Mouse (Mus musculus): ENCODE results near the gene BC028528.
A peak's percentile ranks its signal among the peaks of the same experiment; 100 is the strongest.
"Not testable (repeated sequence)": the region's sequence is repeated elsewhere in the genome, so short reads cannot be mapped to it uniquely, and the experiment has no call there.

The BC028528 gene

DNA sequence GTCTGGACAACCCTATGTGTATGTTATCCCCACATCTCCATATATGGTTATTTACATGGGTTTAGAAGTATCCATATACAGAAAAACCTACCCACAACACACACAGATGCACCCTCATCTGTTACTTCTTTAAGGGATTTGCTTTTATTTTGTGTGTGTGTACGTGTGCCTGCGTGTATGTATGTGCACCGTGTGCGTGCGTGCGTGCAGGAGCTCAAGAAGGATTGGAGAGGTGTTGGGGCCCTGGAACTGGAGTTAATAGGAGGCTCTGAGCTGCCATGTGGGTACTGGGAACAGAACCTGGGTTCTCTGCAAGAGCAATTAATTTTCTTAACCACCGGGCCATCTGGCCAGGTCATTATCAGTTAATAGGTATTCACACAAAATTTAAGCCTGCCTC, 19.8 kb downstream of the BC028528 start:
- DNase-seq (ENCODE audit: low spot score), result no peak

DNA sequence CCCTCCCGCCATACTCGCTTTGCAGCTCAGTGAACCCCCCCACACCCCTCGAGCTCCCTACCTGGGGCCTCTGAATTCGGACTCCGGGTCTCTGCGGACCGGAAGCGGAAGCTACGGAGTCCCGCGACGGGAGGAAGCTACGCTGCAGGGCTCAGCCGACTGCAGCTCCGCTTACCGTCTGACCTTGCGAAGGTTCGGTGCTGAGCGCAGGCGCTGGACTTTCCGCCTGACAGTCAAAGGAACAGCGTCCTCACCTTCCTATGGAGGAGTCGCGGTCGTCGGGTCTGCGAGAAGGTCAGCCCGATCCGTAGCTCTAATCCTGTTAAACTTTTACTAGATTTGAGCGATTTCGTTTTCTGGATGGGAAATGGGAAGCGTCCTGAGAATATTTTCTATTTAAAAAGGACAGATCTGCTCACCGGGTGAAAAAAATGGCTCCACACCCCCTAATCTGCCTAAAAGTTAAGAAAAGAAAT, 20.4 kb downstream of the BC028528 start, which contains the start of gene Mrps21:
Mrps21 (minus strand) TSS at position 128 of the 476 bp plus-strand sequence.
- DNase-seq (ENCODE audit: low spot score), result peak; percentile 81

DNA sequence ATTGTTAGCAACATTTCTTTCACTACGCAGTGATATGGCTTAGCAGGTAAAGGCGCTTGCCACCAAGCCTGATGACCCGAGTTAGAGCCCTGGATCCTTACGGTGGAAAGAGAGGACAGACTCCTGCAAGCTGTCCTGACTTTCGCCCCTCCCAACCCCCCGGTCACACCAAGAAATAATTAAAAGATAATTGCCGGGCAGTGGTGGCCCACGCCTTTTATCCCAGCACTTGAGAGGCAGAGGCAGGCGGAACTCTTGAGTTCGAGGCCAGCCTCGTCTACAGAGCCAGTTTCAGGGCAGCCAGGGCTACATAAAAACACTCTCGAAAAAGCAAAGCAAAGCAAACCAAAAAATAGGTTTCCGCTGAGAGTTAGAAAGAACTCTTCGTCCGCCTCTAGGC, 20.8 kb downstream of the BC028528 start:
- no peak for DNase-seq (ENCODE audit: low spot score)

DNA sequence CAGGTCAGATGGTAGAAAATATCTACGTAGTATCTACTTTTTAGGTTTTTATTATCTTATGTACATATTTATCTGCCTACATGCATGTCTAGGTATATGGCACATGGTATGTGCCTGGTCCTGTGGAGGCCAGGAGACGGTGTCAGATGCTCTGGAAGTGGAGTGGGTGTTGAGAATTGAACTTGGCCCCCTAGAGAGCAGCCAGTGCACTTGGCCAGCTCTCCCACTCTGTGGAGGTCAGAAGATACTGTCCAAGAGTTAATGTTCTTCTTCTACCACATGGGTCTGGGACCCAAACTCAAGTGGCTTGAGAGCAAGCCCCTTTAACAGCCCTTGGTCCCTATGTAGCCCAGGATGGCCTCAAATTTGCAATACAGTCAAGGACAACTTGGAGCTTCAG, 24.4 kb downstream of the BC028528 start:
- no peak for DNase-seq (ENCODE audit: low spot score)

DNA sequence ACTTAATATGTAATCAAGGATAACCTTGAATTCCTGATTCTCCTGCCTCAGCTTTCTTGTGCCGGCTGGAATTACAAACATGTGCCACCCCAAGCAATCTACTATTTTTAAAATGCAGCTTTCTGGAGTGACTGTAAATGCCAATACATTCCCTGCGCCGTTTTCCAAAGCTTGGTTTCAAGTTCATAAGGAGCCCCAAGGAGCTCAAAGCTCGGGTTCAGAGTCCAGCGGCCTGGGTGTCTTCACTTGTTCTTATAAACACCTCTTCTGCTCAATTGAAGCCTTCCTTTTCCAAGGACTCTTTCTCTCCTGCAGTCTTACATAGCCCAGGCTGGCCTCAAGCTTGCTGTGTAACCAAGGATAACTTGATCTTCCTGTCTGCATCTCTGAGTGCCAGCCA, 25.7 kb downstream of the BC028528 start:
- no peak for DNase-seq (ENCODE audit: low spot score)

DNA sequence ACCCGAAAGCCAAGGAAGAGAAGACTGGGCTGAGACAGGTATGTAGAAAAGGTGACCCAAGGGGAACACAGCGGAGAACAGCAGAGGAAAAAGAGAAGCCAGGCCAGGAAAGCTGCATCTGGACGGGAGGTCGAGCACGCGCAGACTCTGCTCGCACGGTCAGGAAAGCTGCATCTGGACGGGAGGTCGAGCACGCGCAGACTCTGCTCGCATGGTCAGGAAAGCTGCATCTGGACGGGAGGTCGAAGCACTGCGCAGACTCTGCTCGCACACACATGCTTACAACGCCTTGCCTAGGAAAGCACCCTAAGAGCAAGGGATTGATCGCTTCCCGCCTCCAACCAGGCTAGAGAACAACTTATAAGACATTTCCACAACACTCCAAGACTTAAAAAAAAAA, 26.2 kb downstream of the BC028528 start:
- no peak for DNase-seq (ENCODE audit: low spot score)

DNA sequence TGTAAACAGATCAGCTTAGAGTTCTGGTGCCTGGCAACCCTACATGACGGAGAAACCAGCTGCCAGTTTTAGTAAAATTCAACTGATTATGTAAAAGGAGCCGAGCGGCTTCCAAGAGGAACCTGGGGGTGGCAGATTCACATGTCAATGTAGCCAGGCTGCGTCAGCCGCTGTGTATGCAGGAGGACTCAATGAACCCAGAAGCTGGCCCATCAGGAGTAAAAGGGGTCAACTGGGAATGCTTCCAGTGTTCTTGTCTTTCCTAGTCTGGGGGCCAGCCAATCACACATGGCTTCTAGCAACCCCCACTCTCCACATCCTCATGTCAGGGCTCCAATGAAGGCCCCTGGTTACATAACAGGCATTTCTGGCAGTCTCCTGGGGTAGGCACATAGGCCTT, 26.8 kb downstream of the BC028528 start:
- no peak for DNase-seq (ENCODE audit: low spot score)

DNA sequence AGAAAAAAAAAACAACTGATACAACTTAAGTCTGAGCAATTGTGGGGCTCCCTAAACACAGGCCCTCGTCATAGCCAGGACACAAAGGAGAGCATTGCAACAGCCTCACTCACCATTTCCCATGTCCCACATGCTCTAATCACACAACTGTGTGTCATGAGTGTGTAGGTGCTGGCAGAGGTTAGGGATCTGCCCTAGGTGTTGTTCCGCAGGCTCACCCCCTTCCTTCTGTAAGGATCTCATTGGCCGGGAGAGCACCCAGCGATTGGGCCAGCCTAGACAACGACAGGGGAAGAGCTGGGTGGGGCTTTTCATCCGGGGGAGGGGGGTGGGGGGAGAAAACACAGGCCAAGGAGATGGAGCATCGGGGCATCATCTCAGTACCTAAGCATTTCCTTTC, 28.2 kb downstream of the BC028528 start:
- no peak for DNase-seq (ENCODE audit: low spot score)

DNA sequence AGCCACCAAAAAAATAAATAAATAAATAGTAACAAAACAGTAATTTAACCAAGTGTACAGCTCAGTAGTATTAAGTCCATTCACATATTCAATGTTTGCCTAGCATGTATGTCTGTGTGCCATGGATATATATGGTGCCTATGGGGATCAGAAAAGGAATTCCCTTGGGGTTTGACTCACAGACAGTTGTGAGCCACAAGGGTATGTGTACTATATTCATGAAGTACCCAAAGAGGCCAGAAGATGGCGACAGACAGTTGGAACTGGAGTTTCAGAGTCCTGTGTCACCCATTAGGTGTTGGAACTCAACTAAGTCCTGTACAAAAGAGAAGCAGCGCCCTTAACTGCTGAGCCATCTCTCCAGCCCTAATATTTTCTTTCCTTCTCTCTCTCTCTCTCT, 30.0 kb downstream of the BC028528 start:
- peak; percentile 80 for DNase-seq (ENCODE audit: low spot score)

DNA sequence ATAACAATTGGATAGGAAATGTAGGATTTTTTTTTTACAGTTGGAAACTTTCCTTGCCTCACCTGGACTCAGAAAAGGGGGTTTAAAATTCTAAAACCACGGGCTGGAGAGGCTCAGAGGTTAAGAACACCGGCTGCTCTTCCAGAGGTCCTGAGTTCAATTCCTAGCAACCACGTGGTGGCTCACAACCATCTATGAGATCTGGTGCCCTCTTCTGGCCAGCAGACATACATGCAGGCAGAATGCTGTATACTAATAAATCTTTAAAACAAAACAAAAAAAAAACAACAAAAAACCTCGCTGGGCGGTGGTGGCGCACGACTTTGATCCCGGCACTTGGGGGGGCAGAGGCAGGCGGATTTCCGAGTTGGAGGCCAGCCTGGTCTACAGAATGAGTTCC, 30.6 kb downstream of the BC028528 start:
- DNase-seq (ENCODE audit: low spot score), result peak; percentile 39

DNA sequence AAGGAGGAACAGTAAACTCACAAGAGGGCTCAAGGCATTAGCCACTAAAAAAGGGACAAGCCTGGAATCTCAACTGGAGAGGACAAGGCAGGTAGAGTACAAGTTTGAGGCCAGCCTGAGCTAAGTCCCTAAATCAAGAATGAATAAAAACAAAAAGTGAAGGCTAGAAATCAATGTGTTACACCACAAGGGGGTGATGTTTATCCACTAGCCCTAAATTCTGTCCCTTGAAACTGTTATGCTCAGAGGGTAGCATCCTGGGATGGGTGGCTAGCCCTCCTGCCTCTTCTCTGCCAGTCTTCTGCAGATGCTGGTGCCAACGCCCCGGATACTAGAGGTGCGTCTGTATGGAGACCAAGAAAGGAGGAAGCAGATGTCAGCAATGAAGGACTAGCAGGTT, 31.5 kb downstream of the BC028528 start:
- DNase-seq (ENCODE audit: low spot score), result peak; percentile 17

DNA sequence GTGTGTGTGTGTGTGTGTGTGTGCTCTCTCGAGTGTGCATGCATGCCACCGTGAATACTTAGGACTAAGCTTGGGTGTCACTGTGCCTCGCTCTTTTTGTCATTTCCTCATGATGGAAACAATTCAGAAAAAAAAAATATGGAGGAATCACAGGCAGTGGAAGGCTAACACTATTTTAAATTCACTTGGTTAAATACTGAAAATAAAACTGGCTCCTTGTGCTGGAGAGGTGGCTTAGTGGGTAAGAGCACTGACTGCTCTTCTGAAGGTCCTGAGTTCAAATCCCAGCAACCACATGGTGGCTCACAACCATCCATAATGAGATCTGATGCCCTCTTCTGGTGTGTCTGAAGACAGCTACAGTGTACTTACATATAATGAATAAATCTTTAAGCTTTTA, 33.5 kb downstream of the BC028528 start:
- DNase-seq (ENCODE audit: low spot score), result not testable (repeated sequence)

DNA sequence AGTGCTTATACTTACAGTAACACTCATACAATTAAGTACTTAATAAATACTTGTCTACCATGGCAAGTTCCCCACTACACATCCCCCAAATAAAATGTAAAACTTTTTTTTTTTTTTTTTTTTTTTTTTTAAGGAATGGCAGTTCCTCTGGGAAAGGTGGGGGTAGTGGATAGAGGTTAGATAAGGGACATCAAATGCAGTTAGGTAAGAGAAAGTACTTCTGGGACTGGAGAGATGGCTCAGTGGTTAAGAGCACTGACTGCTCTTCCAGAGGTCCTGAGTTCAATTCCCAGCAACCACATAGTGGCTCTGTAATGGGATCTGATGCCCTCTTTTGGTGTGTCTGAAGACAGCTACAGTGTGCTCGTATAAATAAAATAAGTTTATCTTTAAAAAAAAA, 34.8 kb downstream of the BC028528 start:
- not testable (repeated sequence) for DNase-seq (ENCODE audit: low spot score)

DNA sequence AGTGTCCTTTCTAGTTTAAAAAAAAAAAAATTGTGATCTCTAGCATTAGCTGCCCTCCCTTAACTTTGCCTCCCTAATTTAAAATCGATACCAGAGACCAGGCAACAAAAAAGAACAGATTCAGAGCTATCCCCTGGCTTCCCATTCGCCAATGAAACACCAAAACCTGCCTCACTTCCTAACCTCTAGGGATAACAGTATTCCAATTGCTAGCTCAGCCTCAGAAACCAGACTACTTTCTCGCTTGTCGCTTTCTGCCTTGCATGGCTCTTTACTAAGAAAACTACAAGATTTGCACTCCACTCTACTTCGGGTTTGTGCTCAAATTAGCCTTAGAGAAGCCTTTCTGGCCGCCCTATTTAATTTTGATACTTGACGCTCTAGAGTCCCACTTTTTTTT, 35.7 kb downstream of the BC028528 start:
- DNase-seq (ENCODE audit: low spot score), result no peak

DNA sequence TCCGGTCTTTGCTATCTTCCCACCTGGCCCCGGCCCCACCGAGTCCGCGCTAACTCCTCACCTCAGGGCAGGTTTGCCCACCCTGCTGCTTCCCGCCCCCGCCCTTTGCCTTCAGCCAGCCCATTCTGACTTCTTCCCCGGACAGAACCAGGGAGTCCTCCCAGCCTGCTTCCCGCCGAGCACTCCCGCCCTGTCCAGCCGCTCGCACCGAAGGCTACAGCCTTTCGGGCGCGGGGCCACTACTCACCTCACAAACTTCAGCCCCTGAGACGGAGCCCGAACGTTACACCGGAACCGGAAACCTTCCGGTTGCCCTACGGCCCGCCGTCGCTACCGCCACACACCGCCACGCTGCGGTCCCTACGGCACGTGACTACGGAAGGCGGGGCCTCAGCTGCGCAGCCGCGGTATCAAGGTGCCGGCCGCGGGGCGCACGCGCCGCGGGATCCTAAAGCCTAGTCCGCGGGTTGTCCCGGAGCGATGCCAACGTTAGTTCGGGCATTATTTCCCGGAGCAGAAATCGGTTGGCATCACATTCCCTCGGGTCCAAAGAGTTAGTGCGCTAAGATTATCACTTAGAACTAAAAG, 36.2 kb downstream of the BC028528 start, which contains the start of gene Prpf3:
Prpf3 (minus strand) TSS at position 384 of the 588 bp plus-strand sequence.
- peak; percentile 93 for DNase-seq (ENCODE audit: low spot score)

DNA sequence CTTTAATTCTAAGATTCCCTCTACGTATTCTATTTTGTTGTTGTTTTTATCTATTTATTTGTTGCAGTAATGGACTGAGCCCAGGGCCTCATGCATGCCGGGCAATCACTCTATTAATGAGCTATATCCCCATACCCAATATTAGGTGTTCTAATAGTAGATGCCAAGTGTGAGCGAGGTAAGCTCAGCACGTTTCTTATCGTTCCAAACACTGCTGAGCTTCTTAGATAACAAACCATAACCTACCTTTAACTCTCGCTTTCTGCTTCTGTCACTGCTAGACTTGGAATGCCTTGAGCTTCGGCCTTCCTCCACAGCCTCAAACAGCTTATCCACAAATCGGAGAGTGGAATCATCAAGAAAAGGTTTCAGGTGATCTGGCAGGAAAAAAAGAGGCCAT, 40.5 kb downstream of the BC028528 start:
- no peak for DNase-seq (ENCODE audit: low spot score)

DNA sequence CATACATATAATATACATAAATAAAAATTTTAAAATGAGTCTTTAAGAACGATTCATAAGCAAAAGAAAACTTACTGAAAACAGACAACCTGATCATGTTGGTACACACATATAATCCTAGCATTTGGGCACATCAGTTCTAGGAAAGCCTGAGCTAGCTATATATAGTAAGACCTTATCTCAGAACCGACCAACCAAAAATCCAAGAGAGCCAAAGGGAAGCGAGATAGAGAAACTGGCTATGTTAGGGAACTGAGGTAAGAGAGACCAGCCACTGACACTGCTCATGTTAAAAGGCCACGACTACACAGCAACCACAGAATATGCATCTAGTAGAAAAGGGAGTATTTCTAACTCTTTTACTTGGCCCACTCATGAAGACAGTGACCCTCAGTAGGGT, 41.2 kb downstream of the BC028528 start:
- no peak for DNase-seq (ENCODE audit: low spot score)

DNA sequence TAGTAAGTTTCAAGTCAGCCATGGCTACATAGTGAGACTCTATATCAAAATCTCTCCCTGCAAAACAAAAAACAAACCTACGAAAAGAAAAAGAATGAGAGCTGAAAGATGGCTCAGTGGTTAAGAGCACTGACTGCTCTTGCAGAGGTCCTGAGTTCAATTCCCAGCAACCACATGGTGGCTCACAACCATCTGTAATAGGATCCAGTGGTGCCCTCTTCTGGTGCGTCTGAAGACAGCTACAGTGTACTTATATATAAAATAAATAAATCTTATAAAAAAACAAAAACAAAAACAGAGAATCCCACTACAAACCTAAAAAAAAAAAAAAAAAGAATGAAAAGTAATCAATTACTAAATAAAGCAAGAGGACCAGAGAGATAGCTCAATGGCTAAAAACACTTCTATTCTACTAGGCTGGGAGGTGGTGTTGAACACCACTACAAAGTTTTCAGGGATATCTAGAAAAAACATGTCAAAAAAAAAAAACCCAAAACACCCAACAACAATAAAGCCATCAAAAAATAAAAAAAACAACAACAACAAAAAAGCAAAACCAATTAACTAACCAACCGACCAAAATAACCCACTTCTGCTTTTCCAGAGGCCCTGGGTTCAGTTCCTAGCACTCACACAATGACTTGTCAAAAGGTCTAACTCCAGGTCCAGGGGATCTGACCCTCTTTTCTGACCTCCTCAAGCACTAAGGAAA, 49.1 kb downstream of the BC028528 start:
- DNase-seq (ENCODE audit: low spot score), result peak; percentile 21

DNA sequence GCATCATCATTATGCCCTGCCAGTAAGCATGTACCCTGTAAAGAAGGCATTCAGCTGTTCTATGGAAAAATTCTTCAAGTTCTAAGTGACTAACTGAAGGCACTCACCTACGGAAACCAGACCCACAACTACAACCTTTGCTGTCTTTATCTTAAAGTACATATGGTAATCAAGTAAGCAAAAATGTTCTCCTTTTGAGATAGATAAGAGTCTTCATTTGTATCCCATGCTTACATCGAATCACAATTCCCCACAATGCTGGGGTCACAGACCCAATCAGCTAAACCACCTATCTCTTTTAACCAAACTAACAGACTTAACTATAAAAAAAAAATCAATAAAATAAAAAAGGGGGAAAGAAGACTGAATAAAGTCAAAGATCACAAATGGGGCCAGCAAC, 52.6 kb downstream of the BC028528 start:
- no peak for DNase-seq (ENCODE audit: low spot score)

Measured in T-cell, adult 2 months (primary cell).